Mouse (Mus musculus) MEL (cell line): ENCODE results near the gene Kif23. TPM values are rescaled to one million over a fixed set of nuclear protein-coding genes. Genes with fewer than 3 reads are reported as not detected.

ENCODE experiments used
- DNase-seq: peaks from one replicate; pipeline ENCODE4 v3.0.0; 2011; ENCODE audit warnings: low read depth, low spot score
- H3K27ac ChIP-seq: 2 replicates; pipeline ENCODE4 v1.5.1; 2012; ENCODE audit warnings: low read depth, mild to moderate bottlenecking, control low read depth, low read length, moderate library complexity; ENCODE audit not compliant: control insufficient read depth
- H3K27me3 ChIP-seq, 2 experiments: fragments of 150-350 bp in 1 of 2; sonication (generic) in 1 of 2; 2 replicates each; pipeline ENCODE4 v1.6.1; 2012; ENCODE audit warnings: low read length in 2 of 2, mild to moderate bottlenecking in 2 of 2, improper control_type of control experiment in 1 of 2, moderate library complexity in 1 of 2; ENCODE audit not compliant: insufficient read depth in 2 of 2, control insufficient read depth in 1 of 2
- H3K36me3 ChIP-seq, 2 experiments: 2 replicates each; pipeline ENCODE4 v1.6.1; 2012 to 2014; ENCODE audit warnings: low read length in 2 of 2, improper control_type of control experiment in 1 of 2, inconsistent platforms in 1 of 2, mild to moderate bottlenecking in 1 of 2; ENCODE audit not compliant: insufficient read depth in 2 of 2, control insufficient read depth in 1 of 2
- H3K4me1 ChIP-seq, 2 experiments: fragments of 150-350 bp in 1 of 2; sonication (generic) in 1 of 2; 2 replicates each; pipeline ENCODE4 v1.6.1; 2012; ENCODE audit warnings: low read length in 2 of 2, improper control_type of control experiment in 1 of 2, mild to moderate bottlenecking in 1 of 2; ENCODE audit not compliant: insufficient read depth in 2 of 2, control insufficient read depth in 1 of 2
- H3K4me3 ChIP-seq, 2 experiments: fragments of 150-350 bp in 1 of 2; sonication (generic) in 1 of 2; 2 replicates each; pipeline ENCODE4 v1.5.1; 2012; ENCODE audit warnings: low read depth in 2 of 2, low read length in 2 of 2, mild to moderate bottlenecking in 2 of 2, moderate library complexity in 2 of 2, control low read depth in 1 of 2, improper control_type of control experiment in 1 of 2; ENCODE audit not compliant: control insufficient read depth in 1 of 2, insufficient read depth in 1 of 2
- H3K79me2 ChIP-seq: 2 replicates; pipeline ENCODE4 v1.6.1; 2012; ENCODE audit warnings: mild to moderate bottlenecking, low read length, moderate library complexity; ENCODE audit not compliant: control insufficient read depth, poor library complexity, insufficient read depth
- H3K9ac ChIP-seq: 2 replicates; pipeline ENCODE4 v1.6.1; 2012; ENCODE audit warnings: low read depth, mild to moderate bottlenecking, control low read depth, low read length, moderate library complexity; ENCODE audit not compliant: control insufficient read depth, poor library complexity, severe bottlenecking
- H3K9me3 ChIP-seq: fragments of 150-350 bp; sonication (generic); replicated peaks from 2 replicates; pipeline ENCODE4 v1.6.1; 2012; ENCODE audit warnings: mild to moderate bottlenecking, low read length, improper control_type of control experiment, moderate library complexity; ENCODE audit not compliant: insufficient read depth
- E2F4 ChIP-seq: IDR thresholded peaks from 2 replicates; pipeline ENCODE4 v1.6.1; 2011; ENCODE audit warnings: low read depth, low read length, improper control_type of control experiment, borderline replicate concordance
- ETS1 ChIP-seq: IDR thresholded peaks from 2 replicates; pipeline ENCODE4 v1.6.1; 2012; ENCODE audit warnings: low read depth, mild to moderate bottlenecking, inconsistent platforms, low read length, improper control_type of control experiment, moderate library complexity
- GATA1 ChIP-seq: IDR thresholded peaks from 2 replicates; pipeline ENCODE4 v1.6.1; 2011; ENCODE audit warnings: low read depth, low read length, improper control_type of control experiment
- HCFC1 ChIP-seq: IDR thresholded peaks from 2 replicates; pipeline ENCODE4 v1.6.1; 2012; ENCODE audit warnings: low read depth, mild to moderate bottlenecking, inconsistent platforms, low read length, improper control_type of control experiment, moderate library complexity
- JUND ChIP-seq: IDR thresholded peaks from 2 replicates; pipeline ENCODE4 v1.6.1; 2011; ENCODE audit warnings: low read depth, mild to moderate bottlenecking, improper control_type of control experiment, low read length
- MAFK ChIP-seq: IDR thresholded peaks from 2 replicates; pipeline ENCODE4 v1.6.1; 2011; ENCODE audit warnings: low read depth, mild to moderate bottlenecking, low read length, improper control_type of control experiment, borderline replicate concordance
- MAZ ChIP-seq: IDR thresholded peaks from 2 replicates; pipeline ENCODE4 v1.6.1; 2012; ENCODE audit warnings: low read depth, mild to moderate bottlenecking, inconsistent platforms, low read length, improper control_type of control experiment
- RAD21 ChIP-seq: IDR thresholded peaks from 2 replicates; pipeline ENCODE4 v1.6.1; 2011; ENCODE audit warnings: mild to moderate bottlenecking, low read depth, low read length, improper control_type of control experiment
- TAL1 ChIP-seq: IDR thresholded peaks from 2 replicates; pipeline ENCODE4 v1.6.1; 2012; ENCODE audit warnings: mild to moderate bottlenecking, inconsistent platforms, low read length, moderate library complexity, mixed read lengths
- TCF12 ChIP-seq: IDR thresholded peaks from 2 replicates; pipeline ENCODE4 v1.6.1; 2014; ENCODE audit warnings: low read depth, mild to moderate bottlenecking, inconsistent platforms, low read length, improper control_type of control experiment, moderate library complexity
- USF1 ChIP-seq: IDR thresholded peaks from 2 replicates; pipeline ENCODE4 v1.6.1; 2014; ENCODE audit warnings: low read depth, mild to moderate bottlenecking, inconsistent platforms, low read length, improper control_type of control experiment, moderate library complexity
- USF2 ChIP-seq, 2 experiments: IDR thresholded peaks; 2 replicates each; pipeline ENCODE4 v1.6.1; 2011 to 2012; ENCODE audit warnings: improper control_type of control experiment in 2 of 2, low read length in 2 of 2, borderline replicate concordance in 1 of 2, inconsistent platforms in 1 of 2, low read depth in 1 of 2, mild to moderate bottlenecking in 1 of 2; ENCODE audit not compliant: insufficient read depth in 1 of 2
- ZNF384 ChIP-seq: IDR thresholded peaks from 2 replicates; pipeline ENCODE4 v1.6.1; 2012; ENCODE audit warnings: low read depth, mild to moderate bottlenecking, inconsistent platforms, low read length, improper control_type of control experiment
- polyA plus RNA-seq, 2 experiments: library from polyadenylated mRNA; stranded (reverse) in 1 of 2; unstranded in 1 of 2; fragments of >175 nt in 1 of 2; fragments of >200 nt in 1 of 2; gene quantifications; 2 replicates each; pipeline versions ENCODE4 v1.2.1 to v1.2.4; 2012; ENCODE audit warnings: low replicate concordance in 2 of 2, low read depth in 1 of 2; ENCODE audit not compliant: insufficient read length in 2 of 2, insufficient read depth in 1 of 2, missing spikeins in 1 of 2
- total RNA-seq: library from RNA; depleted of rRNA; stranded (reverse); fragments of 300-350 nt; gene quantifications from 2 replicates; pipeline ENCODE4 v1.2.3, GENCODE M21; 2012; rRNA removed

The Kif23 gene
- total and polyA plus RNA-seq, 3 experiments: 37.5 to 100 TPM; not detected in 1

- H3K27ac ChIP-seq: no peak overlapping the region
- H3K9ac ChIP-seq: no peak overlapping the region
- TF ChIP-seq MAFK (no peak), HCFC1 (no peak), E2F4 (no peak), RAD21 (no peak), TAL1 (no peak), ZNF384 (no peak), JUND (no peak), TCF12 (no peak), USF2 (IDR thresholded peaks at IDR 0.05; ENCODE audit: borderline replicate concordance in 1 of 2, insufficient read depth in 1 of 2, low read depth in 1 of 2, low read length in 2 of 2) (no peak), USF1 (no peak), MAZ (no peak), GATA1 (no peak)
- peaks cover 2% of the 10 kb centered on the region in 2 experiments; a peak in 3 of 4 replicates for H3K27me3 ChIP-seq
- H3K4me1 ChIP-seq: no peaks in the 10 kb centered on the region
- no peak overlapping the region for H3K4me3 ChIP-seq
- no peaks in the 10 kb centered on the region for H3K9me3 ChIP-seq
- no peaks in the 10 kb centered on the region for H3K36me3 ChIP-seq
- H3K79me2 ChIP-seq: no peaks in the 10 kb centered on the region
- no peak for DNase-seq
Observed at GRCm38 (mm10) chr9:61871839-61872238, 74.7 kb downstream of the Kif23 start.

GRCm38 (mm10) chr9:61867659-61868058, 78.9 kb downstream of the Kif23 start:
- no peaks in the 10 kb centered on the region for H3K79me2 ChIP-seq
- TF ChIP-seq ETS1: no peak
- TF ChIP-seq, all 39 proteins: peak for 0
- H3K9me3 ChIP-seq: no peaks in the 10 kb centered on the region
- no peak overlapping the region for H3K9ac ChIP-seq
- H3K36me3 ChIP-seq: no peaks in the 10 kb centered on the region
- peaks cover 0 to 2% of the 10 kb centered on the region in 2 experiments; a peak in 2 of 4 replicates for H3K27me3 ChIP-seq
- no peak overlapping the region for H3K4me3 ChIP-seq
- no peaks in the 10 kb centered on the region for H3K4me1 ChIP-seq
- no peak for DNase-seq
- no peak overlapping the region for H3K27ac ChIP-seq

Other genes with a start within 250 kb of the Kif23 start
- gene Rplp1, start 32.2 kb downstream of the Kif23 start, total RNA-seq: 13,843 and 15,045 TPM in 2 replicates
- gene Rplp1, start 32.2 kb downstream of the Kif23 start, polyA plus RNA-seq: 1,000 to 10,000 TPM in 1 of 2 experiments, not detected in 1; 9,058 TPM
- gene Paqr5, start 80.1 kb upstream of the Kif23 start, total RNA-seq: not detected in 2 replicates
- gene Paqr5, start 80.1 kb upstream of the Kif23 start, polyA plus RNA-seq: under 1 TPM in 1 of 2 experiments, not detected in 1; 0.04 TPM
- 11.8 and 12.2 TPM in 2 replicates for gene Glce, start 175.9 kb upstream of the Kif23 start, total RNA-seq
- gene Glce, start 175.9 kb upstream of the Kif23 start, polyA plus RNA-seq: 1 to 10 TPM in 1 of 2 experiments, not detected in 1; 9.2 TPM